Mouse (Mus musculus): ENCODE measurements at regions not wholly inside any gene's neighbourhood (a gene's known extent, or its start where the extent isn't known, plus 50 kb on each side); places are given as distances from the start of the nearest gene placed in this dataset.

DNA sequence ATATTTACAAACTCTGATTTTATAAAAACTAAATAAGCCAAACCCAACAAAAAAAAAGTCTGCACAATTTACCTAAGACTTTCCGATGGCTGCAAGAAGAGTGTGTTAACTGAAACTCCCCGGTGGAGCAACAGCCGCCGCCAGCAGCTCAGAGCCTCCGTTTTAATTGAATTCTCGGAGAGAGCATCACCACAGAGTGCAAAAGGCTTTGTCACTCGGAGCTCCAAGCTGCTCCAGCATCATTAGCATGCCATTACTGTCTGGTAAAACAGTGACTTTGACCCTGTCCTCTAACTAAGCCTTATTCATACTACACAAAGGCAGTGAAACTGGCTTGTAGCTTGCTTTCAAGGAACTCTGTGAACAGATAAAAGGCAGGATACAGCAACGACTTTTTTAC is 176.5 kb downstream of the Efnb2 start:
- no peak for DNase-seq (ENCODE audit: low spot score in 2 of 2)

- DNase-seq (ENCODE audit: low spot score in 2 of 2), result no peak
Measured at GRCm38 (mm10) chr8:8482707-8483480, 178.1 kb downstream of the Efnb2 start.

DNA sequence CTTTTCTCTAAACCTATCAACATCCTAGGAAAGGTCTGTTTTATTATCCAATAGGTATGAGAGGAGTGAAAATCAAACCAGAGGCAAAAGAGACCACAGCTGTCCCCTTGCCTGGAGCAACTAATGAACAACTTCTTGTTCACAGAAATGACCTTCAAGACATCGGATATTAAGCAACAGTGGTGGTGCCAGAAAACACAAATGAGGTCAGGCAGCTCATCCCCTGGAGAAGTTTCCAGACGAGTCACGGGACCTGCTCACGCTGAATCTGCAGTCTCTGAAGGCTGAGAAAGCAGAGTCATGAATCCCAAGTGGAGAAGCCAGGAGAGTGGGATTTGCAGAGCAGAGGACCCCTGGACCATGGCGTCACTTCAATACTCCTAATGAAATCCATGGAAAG is 183.6 kb downstream of the Efnb2 start:
- no peak for DNase-seq (ENCODE audit: low spot score in 2 of 2)

DNA sequence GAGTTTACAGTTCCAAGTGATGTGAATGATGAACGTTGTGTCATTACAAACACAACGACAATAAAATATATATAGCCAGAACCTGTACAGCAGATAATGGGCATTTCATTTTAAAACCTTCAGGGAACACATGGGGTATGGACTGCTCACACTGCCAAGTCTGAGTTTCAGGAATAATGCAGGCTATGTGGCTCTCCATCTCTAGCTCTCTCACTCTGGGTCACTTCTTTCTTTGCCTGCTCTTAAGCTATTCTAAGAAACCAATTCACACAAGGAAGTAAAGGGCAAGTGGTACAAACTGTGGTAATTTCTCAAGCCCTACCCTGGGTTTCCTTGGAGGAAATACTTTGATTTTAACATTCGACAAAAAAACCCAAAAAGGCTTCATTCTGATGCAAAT is 192.5 kb downstream of the Efnb2 start:
- no peak for DNase-seq (ENCODE audit: low spot score in 2 of 2)

GRCm38 (mm10) chr8:8466526-8467244 is 194.4 kb downstream of the Efnb2 start:
- no peak for DNase-seq (ENCODE audit: low spot score in 2 of 2)

DNA sequence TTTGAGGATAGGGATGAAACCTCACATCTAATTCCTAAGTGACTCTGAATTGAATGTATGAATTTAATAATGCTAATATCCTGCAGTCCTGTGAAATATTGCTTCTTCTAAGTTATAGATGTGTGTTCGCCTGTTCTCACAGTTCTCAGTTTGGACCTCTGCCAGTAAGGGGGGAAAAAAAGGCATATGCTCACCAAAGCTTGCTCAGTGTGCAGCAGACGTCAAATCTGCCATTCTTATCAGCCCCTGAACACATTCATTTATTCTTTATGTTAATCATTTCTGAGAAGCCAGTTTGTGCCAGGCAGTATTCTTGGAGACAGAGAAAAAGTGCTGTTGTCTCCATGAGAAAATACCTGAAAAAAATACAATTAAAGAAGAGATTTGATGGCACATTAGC is 198.6 kb downstream of the Efnb2 start:
- DNase-seq (ENCODE audit: low spot score in 2 of 2), result no peak

- no peak for DNase-seq (ENCODE audit: low spot score in 2 of 2)
Measured at GRCm38 (mm10) chr8:8457536-8457935, 203.5 kb downstream of the Efnb2 start.

- no peak for DNase-seq (ENCODE audit: low spot score in 2 of 2)
Measured at GRCm38 (mm10) chr8:8453944-8454343, 207.1 kb downstream of the Efnb2 start.

DNA sequence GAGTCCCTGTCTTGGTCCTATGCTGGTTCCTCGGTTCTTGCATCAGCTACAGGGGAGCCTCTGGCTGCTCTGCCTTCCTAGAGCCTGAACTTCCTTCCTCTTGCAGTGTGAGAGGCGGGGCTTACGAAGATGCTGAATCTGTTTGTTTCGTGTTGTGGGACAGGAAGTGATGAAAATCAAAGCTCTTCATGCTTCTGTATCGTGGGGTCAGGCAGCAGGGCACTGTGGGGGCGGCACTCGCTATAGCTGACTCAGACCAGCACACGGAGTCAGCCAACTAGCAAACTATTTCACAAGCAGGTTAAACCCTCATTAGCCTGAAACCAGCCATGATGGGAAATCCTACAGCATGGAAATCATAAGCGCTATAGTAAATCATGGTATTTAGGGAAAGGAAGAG is 208.8 kb downstream of the Efnb2 start:
- DNase-seq (ENCODE audit: low spot score in 2 of 2), result no peak

GRCm38 (mm10) chr8:8448911-8449310 is 212.1 kb downstream of the Efnb2 start:
- DNase-seq (ENCODE audit: low spot score in 2 of 2), result no peak

GRCm38 (mm10) chr8:8441568-8441967 is 219.5 kb downstream of the Efnb2 start:
- no peak for DNase-seq (ENCODE audit: low spot score in 2 of 2)

DNA sequence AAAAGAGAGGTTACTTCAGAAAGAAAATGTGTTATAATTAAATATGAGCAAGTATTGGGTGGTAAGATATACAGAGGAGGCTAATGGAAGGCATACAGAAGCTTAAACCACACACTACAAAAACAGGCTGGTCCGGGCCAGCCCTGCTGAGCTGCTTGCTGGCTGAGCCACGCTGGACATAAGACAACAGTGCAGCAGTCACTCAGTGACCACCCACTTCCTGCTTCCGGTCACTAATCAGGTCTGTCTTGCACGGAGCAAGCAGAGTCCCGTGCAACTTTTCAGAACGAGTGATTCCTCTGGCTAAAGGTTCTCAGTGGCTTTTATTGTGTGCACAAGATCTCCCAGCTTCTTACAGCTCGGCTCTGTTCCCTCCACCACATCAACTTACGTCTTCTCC is 220.1 kb downstream of the Efnb2 start:
- no peak for DNase-seq (ENCODE audit: low spot score in 2 of 2)

DNA sequence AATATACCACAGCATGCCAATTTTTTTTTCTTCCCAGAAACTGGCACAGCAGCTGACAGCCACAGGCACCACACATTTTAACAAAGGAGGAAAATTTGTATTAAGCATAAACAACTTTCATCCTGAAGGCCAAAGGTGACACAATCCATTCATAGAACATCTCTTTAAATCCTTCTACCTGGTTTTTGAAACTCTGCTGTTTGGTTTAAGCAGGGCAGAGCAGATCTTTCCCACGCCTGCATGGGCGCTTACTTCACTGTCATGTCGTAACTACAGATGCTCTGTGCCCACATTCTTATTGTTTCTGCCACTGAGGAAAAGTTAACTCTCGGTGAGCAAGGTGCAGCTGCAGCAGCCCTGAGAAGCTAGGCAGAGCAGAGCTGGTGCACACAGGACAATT is 234.8 kb downstream of the Efnb2 start:
- no peak for DNase-seq (ENCODE audit: low spot score in 2 of 2)

DNA sequence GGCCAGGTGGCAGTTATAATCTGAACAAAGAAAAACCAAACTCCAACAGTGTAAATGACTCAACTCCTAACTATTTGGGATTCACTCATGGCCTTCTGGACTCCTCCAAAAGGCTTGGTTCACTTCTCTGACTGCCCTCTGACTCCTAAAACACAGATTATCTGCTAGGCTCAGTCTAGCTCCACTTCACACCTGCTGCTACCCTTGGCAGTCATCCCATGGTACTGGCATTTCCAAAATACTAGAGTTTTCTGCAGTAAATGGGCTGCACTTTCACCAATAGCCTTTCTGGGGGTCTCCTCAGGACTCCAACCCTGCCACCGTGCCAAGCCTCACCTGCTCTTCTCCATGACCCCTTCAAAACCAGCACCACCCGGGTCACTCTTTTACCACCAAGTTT is 237.6 kb downstream of the Efnb2 start:
- DNase-seq (ENCODE audit: low spot score in 2 of 2), result no peak

DNA sequence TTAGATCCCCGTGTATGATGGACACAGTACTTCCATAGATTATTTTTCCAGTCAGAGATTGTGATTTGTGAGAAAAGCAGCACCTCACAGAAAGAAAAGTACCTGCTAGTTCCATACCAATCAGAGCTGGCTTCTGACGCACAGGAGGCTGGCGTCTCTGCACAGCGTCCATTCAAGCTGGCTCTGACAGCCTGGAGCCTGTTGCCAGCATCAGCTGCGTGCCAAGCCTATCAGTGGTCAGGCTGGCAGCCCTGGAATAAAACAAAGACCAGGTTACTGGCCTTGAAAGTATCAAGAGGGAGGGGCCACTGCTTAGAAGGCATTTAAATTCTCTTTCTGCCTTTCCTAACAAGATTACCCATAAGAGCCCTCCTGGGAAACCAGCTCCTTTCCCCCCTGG is 239.3 kb downstream of the Efnb2 start:
- no peak for DNase-seq (ENCODE audit: low spot score in 2 of 2)

GRCm38 (mm10) chr8:8419360-8420330 is 241.4 kb downstream of the Efnb2 start:
- no peak for DNase-seq (ENCODE audit: low spot score in 2 of 2)

GRCm38 (mm10) chr8:8418929-8419328 is 242.1 kb downstream of the Efnb2 start:
- no peak for DNase-seq (ENCODE audit: low spot score in 2 of 2)

- DNase-seq (ENCODE audit: low spot score in 2 of 2), result no peak
Measured at GRCm38 (mm10) chr8:8418525-8418924, 242.5 kb downstream of the Efnb2 start.

DNA sequence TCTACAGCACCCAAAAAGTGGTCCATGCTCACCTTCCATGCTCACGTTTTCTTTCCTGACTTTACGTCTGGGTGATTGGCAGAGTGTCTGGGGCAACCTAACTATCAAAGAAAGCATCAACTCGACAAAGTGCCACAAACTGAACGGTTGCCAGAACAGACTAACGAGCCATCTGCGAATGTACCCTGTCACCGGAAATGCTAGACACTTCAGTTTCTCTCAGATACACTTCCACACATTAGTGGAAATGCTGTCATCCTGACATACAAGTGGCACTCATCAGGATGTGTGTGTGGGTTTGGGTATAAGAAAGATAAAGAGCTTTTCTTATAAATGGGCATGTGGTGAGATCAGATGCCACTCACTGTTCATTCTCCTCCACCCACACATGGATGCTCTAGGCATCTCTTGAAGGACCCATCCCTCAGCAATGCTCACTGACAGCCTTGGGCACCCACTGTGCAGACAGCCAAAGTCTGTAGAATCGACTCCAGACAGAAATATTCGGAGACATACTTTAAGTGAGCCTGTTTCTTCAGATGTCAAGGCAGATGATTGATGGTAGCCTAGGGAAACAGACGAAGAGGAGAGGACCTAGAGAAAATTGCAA is 244.8 kb downstream of the Efnb2 start:
- DNase-seq (ENCODE audit: low spot score in 2 of 2), result no peak

DNA sequence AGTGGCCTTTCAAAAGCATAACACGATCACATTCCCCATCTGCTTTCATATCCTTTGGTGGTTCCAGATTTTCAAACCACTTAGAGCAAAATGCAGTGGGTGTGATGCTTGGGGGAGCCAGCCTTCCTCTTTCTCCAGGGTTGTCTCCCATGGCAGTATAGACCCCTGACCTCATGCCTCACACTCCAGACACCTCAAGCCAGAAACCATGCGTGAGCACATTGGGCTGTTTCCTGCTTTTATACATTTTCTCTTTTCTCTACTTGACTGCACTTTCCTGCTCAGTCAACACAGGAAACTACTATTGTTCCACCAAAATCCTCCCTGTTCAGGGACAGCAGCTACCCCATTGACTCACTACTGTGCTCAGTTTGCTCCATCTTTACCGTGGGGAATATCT is 253.7 kb downstream of the Efnb2 start:
- DNase-seq (ENCODE audit: low spot score in 2 of 2), result no peak

- no peak for DNase-seq (ENCODE audit: low spot score in 2 of 2)
Measured at GRCm38 (mm10) chr8:8403410-8403809, 257.6 kb downstream of the Efnb2 start.

- DNase-seq (ENCODE audit: low spot score in 2 of 2), result no peak
Measured at GRCm38 (mm10) chr8:8392303-8392702, 268.7 kb downstream of the Efnb2 start.

Measured in frontal cortex, postnatal 25 days (tissue).